Mouse (Mus musculus) ES-Bruce4 (cell line): ENCODE data around the gene Ahcy.

ENCODE experiments used
- CTCF ChIP-seq: IDR thresholded peaks from one replicate; pipeline ENCODE4 v1.8.1; 2011; ENCODE audit warnings: low read depth, low read length
- POLR2A ChIP-seq: IDR thresholded peaks from one replicate; pipeline ENCODE4 v1.8.1; 2011; ENCODE audit warnings: low read length; ENCODE audit not compliant: insufficient read depth

DNA sequence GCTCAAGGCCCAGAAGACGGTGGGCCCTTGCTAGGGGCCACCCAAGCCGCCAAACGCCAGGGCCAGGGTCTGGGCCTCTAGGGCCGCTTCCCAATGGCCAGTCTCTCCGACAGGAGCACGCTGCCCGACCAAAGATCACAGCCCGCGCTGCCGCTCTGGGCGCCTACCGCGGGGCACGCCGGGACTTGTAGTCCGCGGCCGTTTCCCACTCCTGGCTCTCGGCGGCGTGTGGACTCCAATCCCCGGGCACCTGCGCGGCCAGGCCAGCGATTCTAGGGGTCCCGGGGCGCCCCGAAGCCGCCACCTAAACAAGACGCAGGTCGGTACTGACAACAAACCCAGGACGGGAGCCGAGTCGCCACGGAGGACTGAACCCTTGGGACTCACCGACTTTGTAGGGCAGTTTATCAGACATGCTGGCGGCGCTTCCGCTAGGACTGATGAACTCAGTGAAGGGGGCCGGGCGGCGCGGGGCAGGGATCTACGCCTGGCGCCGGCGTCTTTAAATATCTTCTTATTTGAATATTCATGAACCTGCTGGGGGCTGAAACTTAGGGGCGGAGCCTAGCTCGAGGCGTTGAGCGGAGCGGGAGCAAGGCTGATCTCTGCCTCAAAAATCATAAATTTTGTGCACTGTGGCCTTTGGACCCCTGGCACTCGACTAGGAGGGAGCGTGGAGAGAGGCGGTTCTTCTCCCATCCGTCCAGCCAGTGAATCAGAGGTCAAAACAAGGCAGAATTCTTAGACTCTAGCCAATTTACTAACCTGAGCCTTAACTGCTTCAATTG is at the start of gene Ahcy:
- TF ChIP-seq POLR2A (peak; percentile 79), CTCF (no peak)
